Mouse (Mus musculus) adrenal gland, adult 18-20 months (tissue): ENCODE measurements around the gene Nutm2. TPM values are rescaled to one million over a fixed set of nuclear protein-coding genes. Genes with fewer than 3 reads are reported as not detected.
A peak's percentile ranks its signal among the peaks of the same experiment; 100 is the strongest.
"Not testable (repeated sequence)": the region's sequence is repeated elsewhere in the genome, so short reads cannot be mapped to it uniquely, and the experiment has no call there.

Experiments
- DNase-seq, 2 experiments: peaks; one replicate each; pipeline ENCODE4 v3.0.0; 2021 to 2022; ENCODE audit warnings: low spot score in 2 of 2
- long read RNA-seq, 2 experiments: library from polyadenylated mRNA; stranded (forward); transcript quantifications; one replicate each; pipeline ENCODE4 v2.0.0; 2021
- total RNA-seq, 2 experiments: library from RNA; stranded (reverse); gene quantifications; 1 replicate in 1 of 2; 2 replicates in 1 of 2; pipeline ENCODE4 v1.2.3; 2021

Nutm2 gene
- total RNA-seq = not detected
- long read RNA-seq, experiment 1 = 0 reads
- long read RNA-seq, experiment 2 = 0 reads

DNA sequence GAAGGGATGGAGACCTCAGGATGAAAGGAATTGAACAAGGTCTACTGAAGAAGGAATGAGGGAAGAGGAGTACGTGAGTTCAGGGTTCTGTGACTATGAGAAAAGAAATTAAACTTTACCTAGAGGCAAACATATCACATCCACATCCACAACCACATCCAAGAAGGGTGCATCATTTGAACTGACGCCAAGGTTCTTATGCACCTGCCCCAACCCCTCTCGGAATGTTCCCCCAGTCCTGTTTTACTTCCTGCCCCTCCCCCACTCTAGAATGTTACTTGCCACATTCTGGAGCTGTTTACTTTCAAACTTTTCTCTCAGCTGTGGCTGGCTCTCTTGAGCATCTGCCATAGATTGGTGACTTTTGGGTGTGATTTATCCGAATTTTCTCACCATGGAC is at the start of gene Nutm2:
Nutm2 (plus strand) TSS at position 301 of the 400 bp plus-strand sequence.
- no peak for DNase-seq

DNA sequence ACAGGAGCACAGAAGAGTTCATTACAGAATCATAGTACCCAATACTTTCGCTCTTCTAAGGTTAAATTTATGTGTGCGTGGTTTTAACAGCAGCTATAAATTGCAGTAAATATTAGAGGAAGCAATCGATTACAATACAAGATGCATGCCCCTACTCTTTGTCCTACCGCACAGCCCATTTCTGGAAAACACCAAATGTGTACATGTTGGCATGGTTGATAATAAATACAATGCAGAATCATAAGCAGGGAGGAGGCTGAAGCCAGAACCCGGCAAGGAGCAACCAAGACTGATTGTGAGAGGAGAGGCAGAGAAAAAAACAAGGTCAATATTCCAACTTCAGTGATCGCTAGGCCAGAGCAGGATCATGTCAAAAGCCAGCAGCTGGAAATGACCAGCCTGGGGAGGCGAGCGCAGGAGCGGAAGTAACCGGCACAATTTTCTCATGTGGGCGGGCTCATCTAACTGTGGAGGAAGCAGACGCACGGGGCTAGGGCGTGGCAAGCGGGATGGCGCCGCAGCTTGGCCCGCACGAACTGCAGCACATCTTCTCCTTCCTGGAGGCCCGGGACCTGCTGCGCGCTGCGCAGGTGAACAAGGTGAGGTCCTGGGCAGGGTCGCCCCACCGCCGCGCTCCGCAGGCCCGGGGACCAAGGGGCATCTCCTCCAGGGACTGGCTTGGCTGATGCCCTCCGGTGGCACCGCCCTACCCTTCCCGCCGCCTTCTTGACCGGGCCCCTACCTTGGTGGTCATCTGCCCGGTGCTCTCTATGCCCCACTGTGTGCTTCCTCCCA is 49.5 kb upstream of the Nutm2 start, which contains the start of gene Fbxw17:
Fbxw17 (plus strand) TSS at position 476 of the 795 bp plus-strand sequence.
- DNase-seq = peak; percentile 62 to 70

DNA sequence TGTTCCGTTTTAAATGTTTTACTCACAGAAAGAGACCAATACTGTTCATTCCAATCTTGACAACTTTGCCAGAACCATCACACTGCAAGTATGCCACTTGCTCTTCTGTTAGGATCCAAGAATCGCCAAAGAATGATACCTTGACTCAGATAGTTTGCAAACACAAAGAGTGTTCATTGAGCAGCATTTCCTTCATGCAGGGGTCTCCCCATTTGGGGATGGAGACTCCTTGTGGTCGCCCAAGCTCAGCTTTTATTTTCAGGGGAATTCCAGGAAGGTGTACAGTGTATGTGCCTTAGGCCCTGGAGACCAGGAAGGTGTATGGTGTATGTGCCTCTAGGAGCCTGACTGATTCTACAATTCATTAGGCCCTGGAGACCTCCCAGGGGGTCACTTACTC is 48.7 kb upstream of the Nutm2 start:
- DNase-seq = no peak

DNA sequence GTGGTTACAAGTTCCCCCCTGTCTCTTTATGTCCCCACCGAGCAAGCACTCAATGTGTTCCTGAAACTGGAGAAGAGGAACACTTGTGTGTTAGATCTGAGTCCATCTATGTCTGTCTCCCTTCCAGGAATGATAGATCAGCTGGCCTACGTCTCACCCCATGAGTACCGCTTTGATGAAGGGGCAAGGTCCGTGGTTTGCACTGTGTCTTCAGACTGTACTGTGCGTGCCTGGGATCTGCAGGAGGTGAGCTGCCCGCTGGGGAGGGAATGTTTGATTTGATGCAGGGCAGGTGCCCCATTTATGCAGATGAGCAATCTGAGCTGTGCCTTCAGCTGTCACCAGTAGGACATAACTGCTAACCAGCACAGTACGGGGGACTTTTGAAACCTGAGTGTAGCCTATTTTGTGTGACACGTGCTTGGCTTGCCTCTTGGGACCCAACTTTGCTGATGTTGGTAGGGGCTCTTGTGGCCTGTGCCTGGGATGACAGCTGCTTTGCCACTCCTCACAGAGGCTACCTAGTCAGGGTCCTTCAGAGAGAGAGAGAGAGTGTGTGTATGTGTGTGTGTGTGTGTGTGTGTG is 43.4 kb upstream of the Nutm2 start:
- no peak for DNase-seq

DNA sequence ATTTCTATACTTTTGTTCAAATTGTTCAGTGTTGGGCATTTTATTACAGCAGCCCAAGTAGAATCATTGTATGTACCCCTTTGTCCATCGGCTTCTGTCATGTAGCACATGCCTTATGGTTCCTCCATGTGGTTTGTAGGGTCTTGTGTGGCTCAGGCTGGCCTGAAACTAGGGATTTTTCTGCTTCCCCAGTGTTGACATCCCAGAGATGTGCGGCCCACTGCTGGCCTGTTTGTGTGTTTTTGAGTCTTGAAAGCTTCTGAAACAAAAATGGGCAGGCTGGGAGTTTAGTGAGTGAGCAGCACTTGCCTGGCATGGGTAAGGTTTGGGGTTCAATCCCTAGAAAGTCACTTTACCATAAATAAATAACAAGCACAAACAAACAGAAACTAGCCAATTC is 42.6 kb upstream of the Nutm2 start:
- DNase-seq = no peak

DNA sequence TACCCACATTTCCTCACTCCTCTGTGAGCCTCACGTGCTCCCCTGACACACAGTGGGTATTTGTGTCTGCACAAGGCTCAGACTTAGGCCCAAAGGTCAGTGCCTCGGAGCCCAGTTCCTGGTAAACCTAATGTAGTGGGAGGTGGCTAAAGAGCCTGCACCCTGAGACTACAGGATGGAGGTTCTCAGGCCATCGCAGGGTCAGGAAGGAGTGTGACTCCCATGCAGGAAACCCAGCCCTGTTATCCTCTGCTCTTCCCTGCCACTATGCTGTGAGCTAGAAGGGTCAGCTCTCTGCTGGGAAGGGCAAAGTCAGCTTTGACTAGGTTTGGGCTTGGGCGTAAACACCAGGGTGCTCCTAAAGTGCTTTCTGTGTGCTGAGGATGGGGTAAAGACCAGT is 40.4 kb upstream of the Nutm2 start:
- no peak for DNase-seq

DNA sequence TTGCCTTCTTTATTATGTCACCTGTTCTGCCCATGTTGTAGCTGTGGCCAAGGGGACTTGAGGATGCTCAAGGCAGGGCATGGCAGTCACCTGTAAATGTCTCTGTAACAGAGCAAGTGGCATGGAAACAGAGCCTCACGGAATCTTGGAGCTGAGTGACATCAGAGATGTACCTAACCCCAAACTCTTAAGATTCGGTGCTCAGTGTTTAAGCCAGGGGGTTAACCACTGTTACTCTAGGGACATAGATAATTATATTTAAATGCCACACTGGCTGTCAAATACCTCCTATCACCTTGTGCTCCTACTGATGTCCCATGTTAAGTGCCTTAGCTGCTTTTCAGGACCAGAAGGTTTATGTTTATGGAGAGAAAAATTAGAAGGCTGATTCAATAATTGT is 23.3 kb upstream of the Nutm2 start, which contains the start of gene Gm47429:
Gm47429 (minus strand) TSS at position 101 of the 400 bp plus-strand sequence.
- DNase-seq = no peak

DNA sequence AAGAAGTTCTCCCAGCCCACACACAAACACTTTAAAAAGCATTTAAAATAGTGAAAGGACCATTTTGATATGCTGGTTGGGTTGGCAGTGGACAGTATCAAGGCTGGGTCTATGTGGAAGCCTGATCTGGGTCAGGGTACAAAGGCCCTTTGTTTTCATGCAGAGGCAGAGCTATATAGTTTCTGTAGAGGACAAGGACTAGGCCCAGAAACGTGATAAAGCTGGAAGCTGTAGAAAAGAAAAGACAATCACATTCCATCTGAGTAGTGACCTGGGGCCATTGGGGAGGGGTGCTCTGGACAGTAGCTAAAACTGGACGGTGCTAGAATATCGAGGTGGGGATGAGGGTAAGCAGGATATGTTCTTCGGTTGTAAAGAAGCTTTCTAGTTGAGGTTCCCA is 21.8 kb upstream of the Nutm2 start:
- no peak for DNase-seq

DNA sequence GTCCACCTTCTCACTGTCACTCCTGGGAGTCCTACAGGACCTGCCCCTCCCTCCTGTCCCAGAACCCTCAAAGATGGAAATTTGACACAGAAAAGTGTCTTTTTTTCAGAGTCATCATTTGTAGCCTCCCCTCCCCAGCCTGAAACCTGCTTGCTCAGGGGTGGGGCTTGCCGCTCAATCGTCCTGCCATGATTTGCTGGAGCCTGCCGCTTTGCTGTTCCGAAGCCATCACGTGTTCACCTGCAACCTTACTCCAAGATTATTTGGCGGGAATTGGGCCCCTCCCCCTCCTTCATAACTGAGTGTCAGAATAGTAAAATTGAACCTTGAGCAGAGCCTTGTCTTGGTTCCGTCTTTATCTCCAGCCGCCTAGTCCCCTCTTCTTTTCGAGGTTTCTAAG is 14.8 kb upstream of the Nutm2 start:
- DNase-seq = not testable (repeated sequence)

DNA sequence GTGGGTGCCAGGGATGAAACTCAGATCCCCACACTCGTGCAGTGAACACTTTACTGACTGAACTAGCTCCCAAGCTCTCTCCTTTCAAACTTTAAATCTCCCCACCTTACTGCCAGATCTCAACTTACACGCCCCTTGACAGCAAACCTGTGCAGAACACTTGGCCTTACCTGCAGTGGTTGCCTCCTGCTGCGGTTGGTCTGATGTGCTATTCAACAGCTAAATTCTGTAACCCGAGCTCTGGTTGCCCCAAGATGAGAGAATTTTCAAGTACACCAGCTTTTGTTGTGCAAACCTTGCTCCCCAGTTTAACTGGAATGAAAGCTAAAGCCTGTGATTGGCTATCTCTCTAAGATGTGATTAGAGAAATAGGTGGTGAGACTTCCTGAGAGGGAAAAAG is 13.7 kb upstream of the Nutm2 start:
- no peak for DNase-seq

DNA sequence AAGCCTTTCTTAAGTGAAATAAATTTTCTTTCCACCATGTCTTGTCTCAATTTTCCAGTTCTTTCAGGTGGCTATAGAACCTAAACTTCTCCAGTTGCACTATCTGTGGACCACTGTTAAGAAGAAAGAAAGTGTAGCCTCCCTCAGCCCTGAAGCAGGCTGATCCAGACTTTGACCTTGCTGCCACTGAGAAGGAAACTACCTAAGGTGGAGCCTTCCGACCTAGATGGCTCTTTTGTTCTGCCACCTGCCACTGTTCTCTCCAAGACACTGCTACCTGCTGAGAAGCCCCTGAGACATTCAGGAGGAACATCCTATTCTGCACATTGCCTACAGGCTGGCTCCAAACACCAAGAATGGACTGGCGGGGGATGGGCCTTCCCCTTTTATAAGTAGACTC is 6.7 kb upstream of the Nutm2 start:
- not testable (repeated sequence) for DNase-seq

DNA sequence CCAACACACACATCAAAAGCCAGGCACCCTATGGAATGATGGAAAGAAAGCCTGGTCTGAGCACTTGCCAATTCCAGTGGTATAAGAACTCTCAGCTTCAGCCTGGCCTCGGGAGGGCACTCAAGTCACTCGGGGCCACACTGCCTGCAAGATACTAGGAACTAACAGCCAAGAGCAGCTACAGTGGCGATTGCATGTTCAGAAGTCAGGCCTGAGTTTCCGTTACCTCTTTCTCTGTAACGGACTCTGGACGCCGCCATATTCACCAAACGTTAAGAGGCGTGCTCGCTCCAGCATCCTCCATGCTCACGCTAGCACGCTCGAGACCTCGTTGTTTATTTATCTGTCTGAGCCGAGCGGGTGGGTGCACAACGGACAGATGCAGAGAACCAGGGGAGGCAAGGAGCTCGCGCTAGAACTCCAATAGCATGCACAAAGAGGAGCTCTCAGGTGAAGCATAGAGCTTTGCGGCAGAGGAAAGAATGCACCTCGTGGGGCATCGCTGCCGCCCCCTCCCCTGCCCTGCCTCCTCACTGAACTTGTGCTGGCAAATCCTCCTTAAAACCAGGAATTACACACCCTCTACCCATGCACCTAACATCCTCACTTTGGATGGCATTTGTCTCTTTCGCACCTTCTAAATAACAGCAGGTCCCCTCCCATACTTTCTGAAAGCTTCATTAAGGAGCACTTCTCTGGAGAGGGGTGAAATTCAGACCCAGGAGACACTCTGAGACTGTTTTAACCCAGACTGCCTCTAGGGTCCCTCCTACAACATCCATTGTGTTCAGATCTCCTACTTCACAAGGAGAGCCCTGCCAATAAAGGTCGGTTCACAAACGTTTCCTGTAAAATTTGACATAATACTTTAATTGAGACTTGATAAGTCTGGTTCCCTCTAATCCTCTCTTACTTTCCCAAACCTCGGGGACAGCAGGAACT is 2.2 kb upstream of the Nutm2 start:
- DNase-seq = no peak

DNA sequence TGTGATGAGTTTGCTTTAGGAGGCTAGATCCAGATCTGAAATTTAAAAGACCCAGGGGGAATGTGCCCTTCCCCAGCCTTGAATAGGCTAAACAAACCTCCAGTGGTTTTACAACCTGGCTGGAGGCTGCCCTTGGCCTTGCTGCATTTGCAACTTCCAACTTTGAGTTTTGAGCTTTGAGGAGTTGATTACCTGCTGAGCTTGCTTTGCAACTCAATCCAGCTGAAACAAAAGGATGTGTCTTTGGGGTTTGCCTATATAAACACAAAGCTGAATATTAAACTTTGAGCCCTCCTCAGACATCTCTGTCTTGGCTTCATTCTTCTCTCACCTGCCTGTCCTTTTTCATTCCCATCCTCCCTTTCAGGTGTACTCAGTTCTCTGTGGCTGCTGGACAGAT is 21.4 kb downstream of the Nutm2 start:
- DNase-seq = not testable (repeated sequence)

DNA sequence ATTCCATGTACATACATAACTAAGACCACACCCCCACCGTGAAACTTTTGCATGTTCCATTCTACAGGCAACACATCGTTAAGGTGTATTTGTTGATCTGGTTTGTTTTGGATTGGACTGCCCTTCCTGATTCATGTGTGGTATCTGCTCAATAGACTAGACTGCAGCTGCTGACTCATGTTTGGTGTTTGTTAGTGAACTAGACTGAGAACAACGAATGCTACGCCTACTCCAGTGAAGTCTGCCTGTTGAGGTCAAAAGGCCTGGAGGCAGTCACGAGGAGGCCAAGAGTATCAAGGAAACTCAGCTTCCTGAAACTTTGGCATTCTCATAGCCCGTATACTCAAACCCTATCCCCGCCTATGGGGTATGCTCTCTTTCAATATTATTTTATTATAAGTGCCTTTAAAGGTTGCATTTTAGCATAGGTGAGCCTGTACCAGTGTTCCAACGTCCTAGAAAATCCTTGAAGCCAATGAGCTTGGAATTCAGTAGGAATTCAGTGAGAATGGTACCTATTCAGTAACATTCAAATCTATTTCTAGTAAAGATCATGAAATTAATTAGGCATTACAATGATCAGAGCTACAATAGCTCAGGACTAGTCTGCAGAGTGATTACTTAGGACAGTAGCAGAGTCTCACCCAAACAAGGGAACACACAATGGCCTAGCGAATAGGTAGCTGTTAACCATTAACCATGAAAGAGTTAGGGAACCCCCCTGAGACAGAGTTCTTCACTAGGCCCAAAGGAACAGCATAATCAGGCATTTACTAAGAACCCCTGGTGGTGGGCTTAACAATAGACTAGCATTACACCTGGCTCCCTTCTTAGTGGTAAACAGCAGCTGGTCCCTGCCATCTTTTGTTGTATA is 43.6 kb downstream of the Nutm2 start:
- DNase-seq = not testable (repeated sequence)

Other genes with a start within 250 kb of the Nutm2 start
- not detected for gene Gm906, start 217.0 kb upstream of the Nutm2 start, total RNA-seq
- gene Fbxw17, start 49.4 kb upstream of the Nutm2 start, total RNA-seq = 10 to 100 TPM; 10.3 to 13.7 TPM
- gene Gm47429, start 23.4 kb upstream of the Nutm2 start, total RNA-seq = not detected
- gene Gm904, start 175.9 kb downstream of the Nutm2 start, total RNA-seq = not detected
- not detected for gene Gm8765, start 231.0 kb downstream of the Nutm2 start, total RNA-seq